Mouse (Mus musculus) limb, embryonic 12.5 days (tissue): ENCODE measurements around the gene Dcbld2. TPM values are rescaled to one million over a fixed set of nuclear protein-coding genes. Genes with fewer than 3 reads are reported as not detected.

ENCODE experiments used
- ATAC-seq: fragments of 200-750 bp; cut with Nextera tagmentation; 2 replicates; pipeline ENCODE4 v1.8.0; 2017; ENCODE audit warnings: low read depth, moderate TSS enrichment; ENCODE audit not compliant: insufficient number of reproducible peaks, insufficient read depth, low FRiP score, low TSS enrichment
- H3K27ac ChIP-seq: fragments of 300-500 bp; sonication (generic); 2 replicates; pipeline ENCODE4 v1.5.1; 2016; ENCODE audit warnings: mild to moderate bottlenecking, moderate library complexity
- H3K27me3 ChIP-seq: fragments of 300-500 bp; sonication (generic); 2 replicates; pipeline ENCODE4 v1.6.1; 2016; ENCODE audit warnings: mild to moderate bottlenecking, moderate library complexity
- H3K36me3 ChIP-seq: fragments of 300-500 bp; sonication (generic); 2 replicates; pipeline ENCODE4 v1.6.1; 2016; ENCODE audit warnings: mild to moderate bottlenecking, moderate library complexity
- H3K4me1 ChIP-seq: fragments of 300-500 bp; sonication (generic); replicated peaks from 2 replicates; pipeline ENCODE4 v1.6.1; 2016
- H3K4me2 ChIP-seq: fragments of 300-500 bp; sonication (generic); 2 replicates; pipeline ENCODE4 v1.6.1; 2016; ENCODE audit warnings: mild to moderate bottlenecking, moderate library complexity
- H3K4me3 ChIP-seq: fragments of 300-500 bp; sonication (generic); replicated peaks from 2 replicates; pipeline ENCODE4 v1.5.1; 2016; ENCODE audit warnings: mild to moderate bottlenecking
- H3K9ac ChIP-seq: fragments of 300-500 bp; sonication (generic); replicated peaks from 2 replicates; pipeline ENCODE4 v1.6.1; 2016; ENCODE audit warnings: mild to moderate bottlenecking, moderate library complexity
- H3K9me3 ChIP-seq: fragments of 300-500 bp; sonication (generic); 2 replicates; pipeline ENCODE4 v1.6.1; 2016; ENCODE audit warnings: mild to moderate bottlenecking, moderate library complexity
- WGBS: fragments of 180-500 bp; shearing (Covaris S2); methylation state at CpG from one replicate; pipeline ENCODE4 v1.1.7; 2016; 5-methylcytosine and 5-hydroxymethylcytosine counted together
- polyA plus RNA-seq: library from polyadenylated mRNA; unstranded; fragments of >200 nt; fragmentation: Nextera tagmentation; extraction: Ambion mirVana; gene quantifications from 2 replicates; pipeline ENCODE4 v1.2.1, GENCODE M21; 2016

The Dcbld2 gene
- polyA plus RNA-seq, 1 experiment from 2014 or later, result 10.0 TPM

DNA sequence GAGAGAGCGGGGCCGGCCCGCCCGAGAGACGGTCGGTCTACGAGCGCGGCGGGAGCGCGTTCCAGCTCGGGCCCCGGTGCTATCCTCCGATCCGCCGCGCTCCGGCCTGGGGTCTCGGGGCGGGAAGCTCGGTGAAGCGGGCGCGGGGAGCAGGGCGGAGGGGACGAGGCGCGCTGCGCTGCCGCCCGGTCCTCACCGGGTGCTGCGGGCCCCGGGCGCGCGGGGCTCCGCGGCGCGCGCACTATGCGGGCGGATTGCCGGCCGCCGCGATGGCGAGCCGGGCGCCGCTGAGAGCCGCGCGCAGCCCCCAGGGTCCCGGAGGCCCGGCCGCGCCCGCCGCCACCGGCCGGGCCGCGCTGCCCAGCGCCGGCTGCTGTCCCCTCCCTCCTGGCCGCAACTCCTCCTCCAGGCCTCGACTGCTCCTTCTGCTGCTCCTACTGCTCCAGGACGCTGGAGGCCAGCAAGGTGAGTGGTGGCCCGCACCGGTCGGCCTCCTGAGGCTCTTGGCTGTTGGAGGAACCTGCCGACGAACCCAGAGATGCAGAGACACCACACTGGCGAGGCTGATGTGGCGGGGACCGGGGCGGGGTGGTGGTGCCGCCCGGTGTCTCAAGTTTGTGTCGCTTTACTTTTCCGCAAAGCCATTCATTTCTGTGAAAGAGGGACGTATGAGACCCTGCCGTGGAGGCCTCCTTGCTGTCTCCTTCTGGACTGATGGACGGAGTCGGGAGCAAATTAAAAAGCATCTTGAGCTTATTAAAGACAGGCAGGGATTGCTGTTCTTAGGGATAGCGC, 441 bp downstream of the Dcbld2 start:
- Histone ChIP-seq H3K4me1 (peaks cover 12% of the 10 kb centered on the region; the same call in 1 of the 2 replicates), H3K27ac (peak overlapping the region; percentile 91), H3K9me3 (no peaks in the 10 kb centered on the region), H3K9ac (peak overlapping the region; percentile 81), H3K4me2 (peak overlapping the region; percentile 69), H3K36me3 (no peaks in the 10 kb centered on the region), H3K27me3 (no peaks in the 10 kb centered on the region), H3K4me3 (peak overlapping the region; percentile 82)
- under 1% methylated on average over 58 of the region's 89 CpGs for WGBS
- peak; percentile 55; the same call in 1 of the 2 replicates for ATAC-seq

DNA sequence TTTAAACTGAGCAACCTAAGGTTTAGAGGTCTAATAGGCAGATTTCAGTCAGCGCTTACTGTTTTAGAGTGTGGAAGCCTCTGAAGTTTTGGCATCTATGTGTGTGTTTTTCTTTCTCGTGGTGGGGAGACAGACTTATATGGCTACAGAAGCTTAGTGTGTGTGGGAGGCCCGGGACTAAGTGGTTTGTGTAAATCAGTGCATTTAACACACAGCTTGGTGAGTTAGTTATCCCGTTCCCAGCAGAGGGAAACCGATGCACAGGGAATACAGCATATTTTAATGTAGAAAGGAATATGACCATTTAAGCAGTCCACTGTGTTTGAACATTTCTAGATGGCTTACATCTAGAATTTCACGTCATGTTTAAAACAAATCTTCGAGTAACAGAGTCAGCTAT, 1.6 kb downstream of the Dcbld2 start:
- 41% methylated on average over 7 of the region's 7 CpGs for WGBS
- H3K9ac ChIP-seq, result peak overlapping the region; percentile 81; the same call in 1 of the 2 replicates

DNA sequence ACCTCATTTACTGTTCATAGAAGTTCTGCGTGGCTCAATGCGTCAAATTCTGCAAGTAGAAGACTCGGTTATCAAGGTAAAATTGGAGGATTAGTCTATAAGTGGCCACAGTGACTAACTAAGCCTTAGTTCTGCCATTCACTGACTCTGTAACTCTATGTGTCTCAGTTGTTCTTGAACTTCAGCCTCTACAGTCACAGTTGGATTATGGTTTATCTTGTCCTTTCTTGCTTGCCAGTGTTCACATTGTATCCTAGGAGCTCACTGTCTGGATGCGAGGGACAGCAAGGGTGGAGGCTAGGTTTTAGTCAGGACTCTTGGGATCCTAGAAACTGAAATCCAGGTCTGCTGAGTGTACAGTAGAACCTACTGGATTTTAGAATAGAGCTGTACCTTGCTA, 6.6 kb downstream of the Dcbld2 start:
- Histone ChIP-seq H3K9ac (no peak overlapping the region), H3K4me2 (no peak overlapping the region), H3K4me1 (peaks cover 13% of the 10 kb centered on the region; the same call in 1 of the 2 replicates), H3K27me3 (no peaks in the 10 kb centered on the region), H3K4me3 (no peak overlapping the region), H3K36me3 (no peaks in the 10 kb centered on the region), H3K27ac (no peak overlapping the region), H3K9me3 (no peaks in the 10 kb centered on the region)
- 93% methylated on average over 4 of the region's 4 CpGs for WGBS
- no peak for ATAC-seq

More for the DNA sequence above, 1.6 kb downstream of the Dcbld2 start:
- Histone ChIP-seq H3K9me3 (no peaks in the 10 kb centered on the region), H3K27me3 (no peaks in the 10 kb centered on the region), H3K4me1 (peaks cover 12% of the 10 kb centered on the region; the same call in 1 of the 2 replicates), H3K27ac (no peak overlapping the region), H3K4me3 (peak overlapping the region; percentile 82), H3K36me3 (no peaks in the 10 kb centered on the region), H3K4me2 (peak overlapping the region; percentile 69)
- no peak for ATAC-seq

DNA sequence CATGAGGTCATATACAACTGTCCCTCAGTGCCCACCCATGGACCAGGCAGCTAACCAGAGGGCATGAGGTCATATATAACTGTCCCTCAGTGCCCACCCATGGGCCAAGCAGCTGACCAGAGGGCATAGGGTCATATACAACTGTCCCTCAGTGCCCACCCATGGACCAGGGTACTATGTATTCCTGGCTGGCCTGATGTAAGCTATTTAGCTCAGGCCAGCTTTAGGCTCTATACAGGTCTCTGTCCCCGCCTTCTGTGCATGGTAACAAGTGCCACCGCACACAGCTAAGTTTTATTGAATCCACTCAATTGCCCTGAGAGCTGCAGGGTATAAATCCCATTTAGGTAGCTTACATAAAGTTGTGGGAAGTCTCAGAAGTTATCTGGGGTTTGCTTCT, 7.3 kb downstream of the Dcbld2 start:
- WGBS, result 84% methylated on average over 2 of the region's 2 CpGs
- H3K36me3 ChIP-seq, result no peaks in the 10 kb centered on the region
- ATAC-seq, result no peak

DNA sequence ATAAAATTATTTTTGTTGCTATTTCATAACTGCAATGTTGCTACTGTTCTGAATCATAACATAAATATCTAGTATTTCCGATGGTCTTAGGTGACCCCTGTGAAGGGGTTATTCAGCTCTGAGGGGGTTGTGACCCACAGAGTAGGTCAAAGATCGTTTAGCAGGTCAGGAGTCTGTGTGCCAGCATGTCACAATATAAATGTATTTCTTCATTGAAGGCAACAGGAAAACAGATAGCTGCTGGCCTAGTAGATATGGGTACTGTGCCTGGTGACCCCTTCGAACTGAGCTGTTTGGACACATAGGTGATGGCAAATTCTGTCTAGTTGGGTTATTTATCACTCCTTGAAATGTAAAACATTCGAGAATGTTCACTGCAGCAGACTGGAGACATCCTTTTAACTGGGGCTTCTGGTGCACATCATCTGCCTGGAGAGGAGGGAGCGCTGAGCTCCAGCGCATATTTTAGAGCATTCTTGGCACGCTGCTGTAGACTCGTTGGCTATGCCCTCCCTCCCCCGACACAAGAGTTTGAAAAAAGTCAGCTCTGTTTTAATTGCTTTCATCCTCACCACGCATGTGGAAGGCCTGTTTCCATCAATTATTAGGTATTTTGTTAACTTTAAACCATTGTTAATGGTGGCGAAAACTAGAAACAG, 13.6 kb downstream of the Dcbld2 start:
- no peak overlapping the region for H3K9ac ChIP-seq
- H3K4me3 ChIP-seq, result no peak overlapping the region
- H3K4me1 ChIP-seq, result peaks cover 24% of the 10 kb centered on the region
- H3K9me3 ChIP-seq, result no peaks in the 10 kb centered on the region
- no peaks in the 10 kb centered on the region for H3K27me3 ChIP-seq
- H3K36me3 ChIP-seq, result no peaks in the 10 kb centered on the region
- H3K4me2 ChIP-seq, result no peak overlapping the region
- ATAC-seq, result 0 out of 2 replicates have a peak, but pooled peaks have one; percentile 47
- H3K27ac ChIP-seq, result no peak overlapping the region
- WGBS, result 42% methylated on average over 11 of the region's 11 CpGs

More for the DNA sequence above, 7.3 kb downstream of the Dcbld2 start:
- no peaks in the 10 kb centered on the region for H3K9me3 ChIP-seq
- H3K27me3 ChIP-seq, result no peaks in the 10 kb centered on the region
- H3K4me3 ChIP-seq, result no peak overlapping the region
- H3K27ac ChIP-seq, result no peak overlapping the region
- no peak overlapping the region for H3K4me2 ChIP-seq
- H3K9ac ChIP-seq, result no peak overlapping the region
- peaks cover 11% of the 10 kb centered on the region; the same call in 1 of the 2 replicates for H3K4me1 ChIP-seq

DNA sequence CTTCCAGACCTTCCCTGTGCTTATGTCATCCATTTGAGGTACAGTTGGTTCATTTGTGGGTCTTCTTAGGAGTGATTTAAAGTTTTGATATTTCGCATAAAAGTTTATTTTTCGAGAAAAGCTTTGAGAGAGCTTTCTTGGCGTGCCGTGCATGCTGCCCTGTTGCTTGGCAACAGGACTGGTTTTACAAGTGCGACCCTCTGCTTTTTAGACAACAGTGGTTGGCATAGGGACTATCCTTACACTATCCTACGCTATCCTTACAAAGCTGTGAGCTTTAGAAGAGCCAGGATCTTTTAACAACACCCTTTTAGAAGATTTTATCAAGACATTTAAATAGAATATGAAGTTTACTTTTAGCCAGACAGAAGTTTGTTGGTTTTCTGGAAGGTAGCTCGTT, 22.0 kb downstream of the Dcbld2 start:
- H3K4me1 ChIP-seq, result no peaks in the 10 kb centered on the region
- no peak overlapping the region for H3K4me2 ChIP-seq
- 91% methylated on average over 7 of the region's 7 CpGs for WGBS
- ATAC-seq, result no peak
- H3K27ac ChIP-seq, result no peak overlapping the region
- no peak overlapping the region for H3K9ac ChIP-seq
- no peaks in the 10 kb centered on the region for H3K9me3 ChIP-seq
- H3K4me3 ChIP-seq, result no peak overlapping the region
- peaks cover 17% of the 10 kb centered on the region for H3K36me3 ChIP-seq
- H3K27me3 ChIP-seq, result no peaks in the 10 kb centered on the region

DNA sequence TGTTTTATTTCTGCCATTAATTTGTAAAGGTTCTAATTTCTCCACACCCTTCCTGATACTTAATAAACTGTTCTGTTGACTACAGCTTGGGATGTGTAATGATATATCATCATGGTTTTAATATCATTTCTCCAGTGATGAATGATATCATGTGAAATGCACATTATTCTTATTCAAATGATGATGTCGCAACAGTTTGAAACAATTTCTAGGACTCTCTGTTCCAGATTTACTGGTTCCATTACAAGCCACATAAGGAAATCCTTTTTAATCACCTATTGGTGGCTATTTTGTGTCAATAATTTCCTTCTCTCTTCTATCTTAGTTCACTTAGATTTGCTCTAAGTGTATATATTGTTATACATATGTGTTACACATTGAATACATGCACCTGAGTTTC, 24.1 kb downstream of the Dcbld2 start:
- 98% methylated on average over 1 of the region's 1 CpGs for WGBS
- Histone ChIP-seq H3K27ac (no peak overlapping the region), H3K9me3 (no peaks in the 10 kb centered on the region), H3K27me3 (no peaks in the 10 kb centered on the region), H3K4me3 (no peak overlapping the region), H3K36me3 (peaks cover 27% of the 10 kb centered on the region), H3K9ac (no peak overlapping the region), H3K4me2 (no peak overlapping the region), H3K4me1 (no peaks in the 10 kb centered on the region)
- no peak for ATAC-seq

DNA sequence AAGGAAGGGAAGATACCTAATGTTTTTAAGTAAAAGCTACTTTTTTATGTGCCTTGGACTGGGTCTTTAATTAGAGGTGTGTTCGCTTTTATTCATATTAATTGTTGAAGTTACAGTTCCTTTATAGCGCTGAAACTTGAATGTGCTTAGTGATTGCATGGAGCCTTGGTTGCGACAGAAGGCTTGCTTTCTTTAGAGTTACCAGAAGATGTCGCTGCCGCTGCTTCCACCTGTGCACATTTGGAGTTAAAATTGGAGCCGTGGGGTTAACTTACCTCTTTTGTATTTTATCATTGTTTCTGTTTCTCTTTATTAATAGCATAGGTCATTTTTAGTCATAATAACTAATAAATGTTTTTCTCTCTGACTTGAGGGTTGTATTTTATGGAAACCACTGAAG, 36.5 kb downstream of the Dcbld2 start:
- peaks cover 5% of the 10 kb centered on the region; the same call in 1 of the 2 replicates for H3K4me1 ChIP-seq
- no peaks in the 10 kb centered on the region for H3K9me3 ChIP-seq
- H3K4me3 ChIP-seq, result no peak overlapping the region
- no peak overlapping the region for H3K9ac ChIP-seq
- H3K36me3 ChIP-seq, result peaks cover 14% of the 10 kb centered on the region; the same call in 1 of the 2 replicates
- H3K27ac ChIP-seq, result no peak overlapping the region
- no peak overlapping the region for H3K4me2 ChIP-seq
- ATAC-seq, result no peak
- H3K27me3 ChIP-seq, result no peaks in the 10 kb centered on the region
- WGBS, result 73% methylated on average over 6 of the region's 6 CpGs

DNA sequence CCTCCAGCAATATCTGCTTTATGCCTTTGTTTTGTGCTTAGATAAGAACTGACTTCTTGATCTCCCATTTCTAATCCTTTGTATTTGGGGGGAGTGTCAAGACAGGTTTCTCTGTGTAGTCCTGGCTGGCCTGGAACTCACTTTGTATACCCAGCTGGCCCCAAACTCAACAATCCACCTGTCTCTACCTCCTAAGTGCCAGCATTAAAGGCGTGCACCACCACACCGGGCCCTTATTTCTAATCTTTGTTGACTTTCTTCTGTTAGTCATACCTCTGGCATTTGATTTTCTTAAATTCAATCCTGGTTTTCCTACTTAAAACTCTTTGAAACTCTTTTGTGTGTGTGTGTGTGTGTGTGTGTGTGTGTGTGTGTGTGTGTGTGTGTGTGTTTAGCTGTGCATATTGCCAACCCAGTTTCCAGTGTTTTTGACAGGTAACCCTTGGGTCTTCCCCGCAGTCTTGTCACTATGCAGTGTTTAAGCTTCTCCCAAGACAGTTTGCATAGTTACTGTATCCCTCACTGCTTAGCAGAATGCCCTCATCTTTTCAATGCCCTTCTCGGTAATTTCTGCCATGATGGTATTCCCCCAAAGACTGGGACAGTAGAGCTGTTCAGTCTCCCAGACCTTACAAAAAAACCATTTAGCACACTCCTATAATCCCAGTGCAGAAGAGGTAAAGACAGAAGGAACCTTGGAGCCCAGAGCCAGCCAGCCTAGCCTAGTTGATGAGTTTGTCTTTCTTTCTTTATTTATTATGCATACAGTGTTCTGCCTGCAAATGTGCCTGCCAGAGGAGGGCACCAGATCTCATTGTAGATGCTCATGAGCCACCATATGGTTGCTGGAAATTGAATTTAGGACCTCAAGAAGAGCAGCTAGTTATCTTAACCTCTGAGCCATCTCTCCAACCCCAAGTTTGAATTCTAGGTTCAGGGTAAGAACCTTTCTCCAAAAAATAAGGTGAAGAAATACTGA, 38.3 kb downstream of the Dcbld2 start:
- no peak for ATAC-seq
- Histone ChIP-seq H3K9me3 (no peaks in the 10 kb centered on the region), H3K36me3 (peaks cover 30% of the 10 kb centered on the region), H3K4me2 (no peak overlapping the region), H3K27ac (no peak overlapping the region), H3K4me1 (peaks cover 5% of the 10 kb centered on the region; the same call in 1 of the 2 replicates), H3K27me3 (no peaks in the 10 kb centered on the region), H3K9ac (no peak overlapping the region), H3K4me3 (no peak overlapping the region)
- 95% methylated on average over 4 of the region's 4 CpGs for WGBS

DNA sequence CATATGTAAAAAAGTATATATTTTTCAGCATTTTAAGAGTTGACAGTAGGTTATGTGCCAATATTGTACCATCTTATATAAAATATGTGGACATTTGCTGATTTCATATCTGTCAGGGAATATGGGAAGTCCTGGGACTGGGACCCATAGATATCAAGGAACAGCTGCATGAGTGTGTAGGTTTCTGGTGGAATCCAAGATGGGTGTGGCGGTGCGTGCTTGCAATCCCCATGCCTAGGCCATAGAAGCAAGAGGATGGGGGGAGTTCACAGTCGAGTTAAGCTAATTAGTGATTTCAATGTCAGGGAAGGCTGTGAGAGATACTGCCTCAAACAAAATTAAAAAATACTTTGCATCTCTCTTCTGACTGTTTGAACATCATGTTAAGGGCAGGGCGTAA, 40.8 kb downstream of the Dcbld2 start:
- ATAC-seq, result no peak
- Histone ChIP-seq H3K9ac (no peak overlapping the region), H3K4me2 (no peak overlapping the region), H3K27ac (no peak overlapping the region), H3K4me1 (peaks cover 5% of the 10 kb centered on the region; the same call in 1 of the 2 replicates), H3K9me3 (no peaks in the 10 kb centered on the region), H3K36me3 (peaks cover 46% of the 10 kb centered on the region), H3K4me3 (no peak overlapping the region), H3K27me3 (no peaks in the 10 kb centered on the region)
- 90% methylated on average over 4 of the region's 4 CpGs for WGBS
